Mouse (Mus musculus) midbrain, embryonic 12.5 days (tissue): Measurements from ENCODE around the gene Hes7. TPM values are rescaled to one million over a fixed set of nuclear protein-coding genes. Genes with fewer than 3 reads are reported as not detected.

Experiments used
- ATAC-seq: fragments of 200-750 bp; cut with Nextera tagmentation; 2 replicates; pipeline ENCODE4 v1.8.0; 2017; ENCODE audit warnings: low read depth, moderate TSS enrichment, moderate library complexity; ENCODE audit not compliant: low FRiP score
- H3K27ac ChIP-seq: fragments of 300-500 bp; sonication (generic); replicated peaks from 2 replicates; pipeline ENCODE4 v1.5.1; 2016; ENCODE audit warnings: mild to moderate bottlenecking
- H3K27me3 ChIP-seq: fragments of 300-500 bp; sonication (generic); 2 replicates; pipeline ENCODE4 v1.6.1; 2016; ENCODE audit warnings: mild to moderate bottlenecking
- H3K36me3 ChIP-seq: fragments of 300-500 bp; sonication (generic); 2 replicates; pipeline ENCODE4 v1.6.1; 2016
- H3K4me1 ChIP-seq: fragments of 300-500 bp; sonication (generic); 2 replicates; pipeline ENCODE4 v1.6.1; 2016
- H3K4me2 ChIP-seq: fragments of 300-500 bp; sonication (generic); replicated peaks from 2 replicates; pipeline ENCODE4 v1.6.1; 2016; ENCODE audit warnings: mild to moderate bottlenecking, moderate library complexity
- H3K4me3 ChIP-seq: fragments of 300-500 bp; sonication (generic); 2 replicates; pipeline ENCODE4 v1.5.1; 2016; ENCODE audit warnings: mild to moderate bottlenecking
- H3K9ac ChIP-seq: fragments of 300-500 bp; sonication (generic); replicated peaks from 2 replicates; pipeline ENCODE4 v1.6.1; 2016; ENCODE audit warnings: mild to moderate bottlenecking, moderate library complexity
- H3K9me3 ChIP-seq: fragments of 300-500 bp; sonication (generic); 2 replicates; pipeline ENCODE4 v1.6.1; 2016; ENCODE audit warnings: mild to moderate bottlenecking
- WGBS: fragments of 180-500 bp; shearing (Covaris S2); methylation state at CpG from one replicate; pipeline ENCODE4 v1.1.7; 2016; 5-methylcytosine and 5-hydroxymethylcytosine counted together
- polyA plus RNA-seq: library from polyadenylated mRNA; unstranded; fragments of >200 nt; fragmentation: Nextera tagmentation; extraction: Ambion mirVana; gene quantifications from 2 replicates; pipeline ENCODE4 v1.2.1, GENCODE M21; 2016

The Hes7 gene
- polyA plus RNA-seq, 1 experiment from 2014 or later = 0.38 TPM

- Histone ChIP-seq H3K27ac (peak overlapping the region; percentile 81), H3K36me3 (peaks cover 25% of the 10 kb centered on the region), H3K4me2 (peak overlapping the region; percentile 92), H3K27me3 (peaks cover 6% of the 10 kb centered on the region), H3K9ac (peak overlapping the region; percentile 38; the same call in 1 of the 2 replicates), H3K4me3 (peak overlapping the region; percentile 58), H3K4me1 (peaks cover 60% of the 10 kb centered on the region), H3K9me3 (no peaks in the 10 kb centered on the region)
- WGBS = 27% methylated on average over 8 of the region's 8 CpGs
- no peak for ATAC-seq
Measured at GRCm38 (mm10) chr11:69098039-69098761, 22.0 kb upstream of the Hes7 start.

GRCm38 (mm10) chr11:69098762-69099091 lies 21.5 kb upstream of the Hes7 start:
- WGBS = 0% methylated on average over 19 of the region's 19 CpGs
- Histone ChIP-seq H3K4me3 (peak overlapping the region; percentile 58), H3K4me2 (peak overlapping the region; percentile 92), H3K36me3 (peaks cover 30% of the 10 kb centered on the region), H3K9ac (peak overlapping the region; percentile 65), H3K27ac (peak overlapping the region; percentile 67), H3K27me3 (peaks cover 6% of the 10 kb centered on the region), H3K4me1 (peaks cover 60% of the 10 kb centered on the region), H3K9me3 (no peaks in the 10 kb centered on the region)
- ATAC-seq = peak; percentile 52

DNA sequence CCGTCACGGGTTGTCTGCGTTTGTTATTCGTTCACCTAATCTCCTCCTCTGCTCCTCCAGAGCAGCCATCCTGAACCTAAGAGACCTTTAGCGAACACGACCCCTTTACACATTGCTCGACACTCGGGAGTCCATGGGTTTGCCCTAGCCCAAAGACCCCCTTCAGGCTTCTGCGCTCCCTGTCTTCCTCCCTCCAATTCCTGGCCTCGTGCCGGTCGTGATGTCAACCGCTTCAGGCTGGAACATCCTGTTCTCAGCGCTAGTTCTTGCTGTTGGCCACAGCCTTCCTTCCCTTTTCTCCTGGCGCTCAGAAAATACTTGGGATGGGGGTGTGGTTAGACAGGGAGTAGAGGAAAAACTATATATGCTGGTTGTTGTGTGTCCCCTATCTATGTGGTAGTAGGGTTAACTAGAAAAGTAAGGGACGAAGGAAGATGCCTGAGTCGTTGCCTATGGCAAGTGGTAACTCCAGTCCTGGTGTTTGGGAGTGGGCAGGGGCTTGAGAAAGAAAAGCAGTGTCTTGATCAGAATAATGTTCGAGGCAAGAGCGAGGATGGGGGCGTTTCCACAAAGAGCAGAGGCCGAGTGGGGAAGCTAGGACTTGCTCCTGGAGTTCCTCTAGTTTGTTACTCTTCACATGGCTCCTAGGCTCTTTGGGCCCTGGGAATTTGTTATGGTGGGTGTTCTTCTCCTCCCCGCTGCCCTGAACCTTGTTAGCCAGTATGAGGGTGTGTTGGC lies 20.9 kb upstream of the Hes7 start:
- no peaks in the 10 kb centered on the region for H3K9me3 ChIP-seq
- peak overlapping the region; percentile 65 for H3K9ac ChIP-seq
- under 1% methylated on average over 22 of the region's 22 CpGs for WGBS
- ATAC-seq = no peak
- peaks cover 36% of the 10 kb centered on the region for H3K36me3 ChIP-seq
- peak overlapping the region; percentile 58 for H3K4me3 ChIP-seq
- H3K27me3 ChIP-seq = peaks cover 6% of the 10 kb centered on the region
- peak overlapping the region; percentile 92 for H3K4me2 ChIP-seq
- H3K27ac ChIP-seq = peak overlapping the region; percentile 67
- peaks cover 59% of the 10 kb centered on the region for H3K4me1 ChIP-seq

DNA sequence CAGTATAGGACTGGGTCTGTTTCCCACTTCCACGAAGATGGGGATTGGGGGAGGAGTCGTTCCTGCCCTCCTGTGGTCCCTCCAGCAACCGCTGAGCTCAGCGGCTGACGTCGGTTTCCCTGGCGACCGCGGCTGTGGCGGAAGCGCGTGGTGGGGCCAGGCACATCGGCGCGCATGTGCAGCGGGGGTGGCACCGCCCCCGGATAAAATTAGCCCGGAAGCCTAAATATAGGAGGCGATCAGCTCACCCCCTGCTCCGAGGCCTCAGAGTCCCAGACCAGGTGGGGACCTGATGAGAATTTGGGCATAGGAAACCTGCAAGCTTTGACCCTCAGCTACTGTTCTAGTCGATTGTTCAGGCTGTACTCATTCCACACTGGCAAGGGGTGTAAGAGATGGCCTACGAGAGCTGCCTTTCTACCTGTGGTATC lies 20.3 kb upstream of the Hes7 start:
- Histone ChIP-seq H3K4me3 (peak overlapping the region; percentile 58), H3K27ac (peak overlapping the region; percentile 67), H3K36me3 (peaks cover 42% of the 10 kb centered on the region), H3K4me1 (peaks cover 55% of the 10 kb centered on the region), H3K27me3 (peaks cover 6% of the 10 kb centered on the region), H3K9ac (peak overlapping the region; percentile 65), H3K4me2 (peak overlapping the region; percentile 92), H3K9me3 (no peaks in the 10 kb centered on the region)
- peak; percentile 17 for ATAC-seq
- under 1% methylated on average over 23 of the region's 23 CpGs for WGBS

DNA sequence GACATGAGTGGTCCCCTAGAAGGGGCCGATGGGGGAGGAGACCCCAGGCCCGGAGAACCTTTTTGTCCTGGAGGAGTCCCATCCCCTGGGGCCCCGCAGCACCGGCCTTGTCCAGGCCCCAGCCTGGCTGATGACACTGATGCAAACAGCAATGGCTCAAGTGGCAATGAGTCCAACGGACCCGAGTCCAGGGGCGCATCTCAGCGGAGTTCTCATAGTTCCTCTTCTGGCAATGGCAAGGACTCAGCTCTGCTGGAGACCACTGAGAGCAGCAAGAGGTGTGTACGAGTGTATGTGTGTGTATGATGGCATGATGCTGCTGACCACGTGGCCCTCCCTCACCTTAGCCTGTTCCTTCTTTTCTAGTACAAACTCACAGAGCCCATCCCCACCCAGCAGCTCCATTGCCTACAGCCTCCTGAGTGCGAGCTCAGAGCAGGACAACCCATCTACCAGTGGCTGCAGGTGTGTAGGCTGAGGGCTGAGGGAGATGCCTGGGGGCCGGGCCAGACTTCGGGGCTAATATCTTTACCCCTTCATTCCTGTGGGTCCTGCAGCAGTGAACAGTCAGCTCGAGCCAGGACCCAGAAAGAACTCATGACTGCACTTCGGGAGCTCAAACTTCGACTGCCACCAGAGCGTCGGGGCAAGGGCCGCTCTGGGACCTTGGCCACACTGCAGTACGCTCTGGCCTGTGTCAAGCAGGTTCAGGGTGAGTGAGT lies 19.4 kb upstream of the Hes7 start:
- H3K4me2 ChIP-seq = peak overlapping the region; percentile 92
- ATAC-seq = no peak
- H3K27ac ChIP-seq = no peak overlapping the region
- no peak overlapping the region for H3K4me3 ChIP-seq
- WGBS = 93% methylated on average over 20 of the region's 20 CpGs
- no peaks in the 10 kb centered on the region for H3K9me3 ChIP-seq
- peaks cover 4% of the 10 kb centered on the region for H3K27me3 ChIP-seq
- H3K4me1 ChIP-seq = peaks cover 49% of the 10 kb centered on the region
- H3K9ac ChIP-seq = peak overlapping the region; percentile 65; the same call in 1 of the 2 replicates
- H3K36me3 ChIP-seq = peaks cover 49% of the 10 kb centered on the region

GRCm38 (mm10) chr11:69101604-69102402 lies 18.4 kb upstream of the Hes7 start:
- no peak for ATAC-seq
- Histone ChIP-seq H3K9ac (no peak overlapping the region), H3K36me3 (peaks cover 60% of the 10 kb centered on the region), H3K9me3 (no peaks in the 10 kb centered on the region), H3K4me1 (peaks cover 41% of the 10 kb centered on the region), H3K4me3 (no peak overlapping the region), H3K27ac (no peak overlapping the region), H3K4me2 (no peak overlapping the region), H3K27me3 (no peaks in the 10 kb centered on the region)
- WGBS = 90% methylated on average over 21 of the region's 21 CpGs

DNA sequence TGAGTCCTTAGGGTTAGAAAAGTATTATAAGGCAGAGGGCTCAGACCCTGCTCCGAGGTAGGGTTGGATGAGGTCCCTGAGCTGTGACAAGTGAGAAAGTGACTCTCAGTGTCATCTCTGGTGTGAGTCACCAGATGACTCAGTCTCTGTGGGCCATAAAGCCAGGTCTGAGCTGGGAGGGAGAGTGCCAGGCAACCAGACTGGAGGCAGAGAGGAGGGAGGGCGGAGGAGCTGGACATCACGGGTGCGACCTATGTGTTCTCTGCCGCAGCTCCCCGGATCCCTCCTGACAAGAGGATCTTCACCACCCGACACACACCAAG lies 17.8 kb upstream of the Hes7 start:
- Histone ChIP-seq H3K27ac (no peak overlapping the region), H3K4me1 (peaks cover 36% of the 10 kb centered on the region), H3K9ac (no peak overlapping the region), H3K9me3 (no peaks in the 10 kb centered on the region), H3K36me3 (peaks cover 65% of the 10 kb centered on the region), H3K27me3 (no peaks in the 10 kb centered on the region), H3K4me3 (no peak overlapping the region), H3K4me2 (no peak overlapping the region)
- 94% methylated on average over 7 of the region's 7 CpGs for WGBS
- ATAC-seq = no peak

DNA sequence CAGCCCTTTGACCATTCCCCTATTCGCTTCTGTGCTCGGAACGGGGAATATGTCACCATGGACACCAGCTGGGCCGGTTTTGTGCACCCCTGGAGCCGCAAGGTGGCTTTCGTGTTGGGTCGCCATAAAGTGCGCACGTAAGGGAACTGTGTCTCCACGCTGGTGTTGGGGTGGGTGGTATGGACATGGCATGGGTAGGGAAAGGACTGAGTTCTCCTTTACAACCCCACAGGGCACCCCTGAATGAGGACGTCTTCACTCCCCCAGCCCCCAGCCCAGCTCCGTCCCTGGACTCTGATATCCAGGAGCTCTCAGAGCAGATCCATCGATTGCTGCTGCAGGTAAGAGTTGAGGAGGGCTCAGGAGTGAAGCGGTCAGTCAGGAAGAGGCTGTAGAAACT lies 17.1 kb upstream of the Hes7 start:
- Histone ChIP-seq H3K9ac (no peak overlapping the region), H3K9me3 (no peaks in the 10 kb centered on the region), H3K4me3 (no peak overlapping the region), H3K4me1 (peaks cover 28% of the 10 kb centered on the region), H3K27me3 (no peaks in the 10 kb centered on the region), H3K4me2 (no peak overlapping the region), H3K27ac (no peak overlapping the region), H3K36me3 (peaks cover 73% of the 10 kb centered on the region)
- WGBS = 96% methylated on average over 14 of the region's 14 CpGs
- no peak for ATAC-seq

DNA sequence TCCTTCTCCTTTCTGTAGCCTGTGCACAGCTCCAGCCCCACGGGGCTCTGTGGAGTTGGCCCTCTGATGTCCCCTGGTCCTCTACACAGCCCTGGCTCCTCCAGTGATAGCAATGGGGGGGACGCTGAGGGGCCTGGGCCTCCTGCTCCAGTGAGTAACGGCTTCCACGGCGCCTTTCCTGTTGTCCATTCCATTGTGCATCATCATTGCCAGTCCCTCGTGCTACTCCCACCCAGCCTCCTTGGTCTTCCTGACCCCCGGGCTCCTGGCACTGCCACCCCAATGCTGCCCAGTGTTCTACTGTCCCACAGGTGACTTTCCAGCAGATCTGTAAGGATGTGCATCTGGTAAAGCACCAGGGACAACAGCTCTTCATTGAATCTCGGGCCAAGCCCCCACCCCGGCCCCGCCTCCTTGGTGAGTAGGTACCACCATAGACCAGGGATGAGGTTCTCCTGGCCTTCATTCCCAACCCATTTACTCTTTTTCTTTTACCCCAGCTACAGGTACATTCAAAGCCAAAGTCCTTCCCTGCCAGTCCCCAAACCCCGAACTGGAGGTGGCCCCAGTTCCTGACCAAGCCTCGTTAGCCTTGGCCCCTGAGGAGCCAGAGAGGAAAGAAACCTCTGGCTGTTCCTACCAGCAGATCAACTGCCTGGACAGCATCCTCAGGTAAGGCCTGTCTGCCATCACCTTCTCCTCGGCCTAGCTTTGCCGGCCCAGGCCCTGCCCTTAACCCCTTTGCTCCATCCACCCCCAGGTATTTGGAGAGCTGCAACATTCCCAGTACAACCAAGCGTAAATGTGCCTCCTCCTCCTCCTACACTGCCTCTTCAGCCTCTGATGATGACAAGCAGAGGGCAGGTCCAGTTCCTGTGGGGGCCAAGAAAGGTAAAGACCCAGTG lies 16.4 kb upstream of the Hes7 start:
- H3K4me2 ChIP-seq = no peak overlapping the region
- no peaks in the 10 kb centered on the region for H3K9me3 ChIP-seq
- ATAC-seq = no peak
- H3K27me3 ChIP-seq = no peaks in the 10 kb centered on the region
- 89% methylated on average over 15 of the region's 15 CpGs for WGBS
- H3K4me3 ChIP-seq = no peak overlapping the region
- H3K4me1 ChIP-seq = peaks cover 21% of the 10 kb centered on the region
- no peak overlapping the region for H3K9ac ChIP-seq
- no peak overlapping the region for H3K27ac ChIP-seq
- peaks cover 79% of the 10 kb centered on the region for H3K36me3 ChIP-seq

DNA sequence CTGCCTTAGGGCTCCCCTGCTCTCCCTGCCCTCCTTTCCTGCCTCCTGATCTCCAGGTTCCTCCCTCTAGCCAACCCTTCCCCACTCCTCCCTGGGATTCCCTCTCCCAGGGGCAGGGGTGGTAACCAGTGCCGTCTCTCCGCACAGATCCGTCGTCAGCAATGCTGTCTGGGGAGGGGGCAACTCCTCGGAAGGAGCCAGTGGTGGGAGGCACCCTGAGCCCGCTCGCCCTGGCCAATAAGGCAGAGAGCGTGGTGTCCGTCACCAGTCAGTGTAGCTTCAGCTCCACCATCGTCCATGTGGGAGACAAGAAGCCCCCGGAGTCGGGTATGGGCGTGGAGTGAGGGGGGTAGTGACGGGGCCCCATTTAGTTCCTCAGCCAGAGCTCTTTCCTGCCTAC lies 15.7 kb upstream of the Hes7 start:
- no peak overlapping the region for H3K9ac ChIP-seq
- no peaks in the 10 kb centered on the region for H3K27me3 ChIP-seq
- no peak overlapping the region for H3K27ac ChIP-seq
- no peak for ATAC-seq
- no peaks in the 10 kb centered on the region for H3K9me3 ChIP-seq
- WGBS = 89% methylated on average over 14 of the region's 14 CpGs
- peaks cover 14% of the 10 kb centered on the region for H3K4me1 ChIP-seq
- H3K36me3 ChIP-seq = peaks cover 86% of the 10 kb centered on the region
- H3K4me2 ChIP-seq = no peak overlapping the region
- H3K4me3 ChIP-seq = no peak overlapping the region

DNA sequence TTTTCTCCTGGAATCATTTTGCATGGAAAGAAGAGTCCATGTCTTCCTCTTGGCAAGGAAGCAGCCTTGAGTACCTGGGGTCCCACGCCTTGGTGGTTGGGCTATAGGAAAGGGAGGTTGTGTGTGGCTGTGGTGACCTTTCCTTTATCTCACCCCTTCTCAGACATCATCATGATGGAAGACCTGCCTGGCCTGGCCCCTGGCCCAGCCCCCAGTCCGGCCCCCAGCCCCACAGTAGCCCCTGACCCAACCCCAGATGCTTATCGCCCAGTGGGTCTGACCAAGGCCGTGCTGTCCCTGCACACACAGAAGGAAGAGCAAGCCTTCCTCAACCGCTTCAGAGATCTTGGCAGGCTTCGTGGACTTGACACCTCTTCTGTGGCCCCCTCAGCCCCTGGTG lies 15.0 kb upstream of the Hes7 start:
- no peak overlapping the region for H3K9ac ChIP-seq
- H3K27me3 ChIP-seq = no peaks in the 10 kb centered on the region
- no peak overlapping the region for H3K27ac ChIP-seq
- no peaks in the 10 kb centered on the region for H3K9me3 ChIP-seq
- H3K4me1 ChIP-seq = peaks cover 8% of the 10 kb centered on the region
- 96% methylated on average over 6 of the region's 6 CpGs for WGBS
- H3K4me2 ChIP-seq = no peak overlapping the region
- no peak for ATAC-seq
- H3K36me3 ChIP-seq = peaks cover 87% of the 10 kb centered on the region
- no peak overlapping the region for H3K4me3 ChIP-seq
